ENCODE assay signal across 30 mouse cellular contexts in the genomic region with DNA sequence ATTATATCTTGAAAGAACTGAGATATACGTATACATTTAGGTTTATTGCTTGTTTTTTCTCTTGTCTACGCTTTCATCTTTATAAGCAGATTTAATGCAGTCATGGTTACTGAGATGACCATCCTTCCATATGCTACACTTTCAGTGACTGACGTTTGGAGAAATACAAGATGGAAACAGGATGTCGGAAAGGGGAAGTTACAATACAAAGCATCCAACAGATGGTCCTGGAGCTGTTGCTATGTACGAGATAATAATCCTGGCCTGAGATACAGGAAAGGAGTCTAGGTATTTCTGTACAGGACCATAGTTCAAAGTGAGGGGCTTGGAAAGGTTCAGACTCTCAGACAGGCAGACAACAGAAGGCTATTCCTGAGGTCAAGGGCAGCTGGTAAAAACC. TPM values are rescaled to one million over a fixed set of nuclear protein-coding genes. Genes with fewer than 3 reads are reported as not detected.
DNase-seq lines count a peak whose midpoint lies in the region; ATAC-seq and TF ChIP-seq lines count a peak whose summit lies in the region.
"Had no signal": no experiment of that assay in that cellular context is flagged by ENCODE, and none has a peak within 500 bp of the region (broad histone marks: within the 10 kb centered on the region; RNA-seq: fewer than 3 reads in every experiment).

No protein-coding gene starts in this region.

- H3K4me2 ChIP-seq in CH12.LX (ENCODE audit: insufficient read depth, low read depth, poor library complexity, severe bottlenecking), result peak overlapping the region; percentile 78
- H3K4me2 ChIP-seq: embryonic facial prominence, embryonic 15.5 days; forebrain, embryonic 15.5 days; heart, embryonic 13.5 days; hindbrain, embryonic 12.5 days had no signal

- no peak for TF ChIP-seq CTCF in CH12.LX (conservative IDR thresholded peaks at IDR 0.05 in 1 of 2, IDR thresholded peaks at IDR 0.05 in 1 of 2; ENCODE audit: low read depth in 2 of 2, low read length in 2 of 2)

- no peak overlapping the region for H3K9ac ChIP-seq in CH12.LX (ENCODE audit: insufficient read depth, low read depth)
- H3K9ac ChIP-seq: embryonic facial prominence, embryonic 15.5 days; forebrain, embryonic 15.5 days; heart, embryonic 13.5 days; hindbrain, embryonic 12.5 days had no signal

- H3K27ac ChIP-seq in CH12.LX (ENCODE audit: insufficient read depth, low read depth), result no peak overlapping the region
- H3K27ac ChIP-seq: embryonic facial prominence, embryonic 15.5 days; forebrain, embryonic 10.5 days; forebrain, embryonic 15.5 days; heart, embryonic 13.5 days; hindbrain, embryonic 12.5 days had no signal

- TF ChIP-seq POLR2A in CH12.LX (IDR thresholded peaks at IDR 0.05; ENCODE audit: low read depth, low read length), result no peak

- ATAC-seq in granulocyte monocyte progenitor cell, adult 5-6 weeks (replicated peaks; ENCODE audit: poor library complexity, severe bottlenecking), result peak; percentile 91
- ATAC-seq in monocyte, adult 5-6 weeks (replicated peaks; ENCODE audit: insufficient number of reproducible peaks, low FRiP score, low TSS enrichment, poor library complexity, severe bottlenecking), result peak; percentile 60
- ATAC-seq in megakaryocyte-erythroid progenitor cell, adult 5-6 weeks (replicated peaks; ENCODE audit: low FRiP score, low TSS enrichment, poor library complexity, severe bottlenecking), result no peak
- ATAC-seq: forebrain, embryonic 15.5 days; hindbrain, embryonic 16.5 days; inflammation-experienced regulatory T-cells, adult 6 months; intestine, postnatal 0 days had no signal

- TF ChIP-seq EP300 in CH12.LX (IDR thresholded peaks at IDR 0.05; ENCODE audit: low read length), result peak; percentile 90

- peak; percentile 89 for DNase-seq in CH12.LX (ENCODE audit: extremely low read depth)
- peak; percentile 83 for DNase-seq in MEL-GATA-1-ER (ENCODE audit: extremely low read depth, low read depth)
- no peak for DNase-seq in gastrocnemius, postnatal 4 days (ENCODE audit: low spot score in 2 of 2)
- no peak for DNase-seq in gastrocnemius, adult 8-10 months (ENCODE audit: low spot score in 2 of 2)
- DNase-seq in retina, embryonic 14.5 days (ENCODE audit: low spot score), result no peak
- DNase-seq: adrenal gland, postnatal 10 days; cerebellum, adult 11 months; cerebellum, adult 9-11 months; cerebellum, postnatal 36 days; embryo, embryonic 11 days; gastrocnemius, postnatal 10 days; heart, adult 11 months; heart, postnatal 36 days; kidney, adult 9 months had no signal

- peaks cover 24% of the 10 kb centered on the region for H3K79me2 ChIP-seq in CH12.LX (replicated peaks; ENCODE audit: control insufficient read depth, extremely low read depth, insufficient read depth, poor library complexity, severe bottlenecking)

- in situ Hi-C loops in CH12.LX (cut with MboI; ENCODE audit: low pct_ligation_motif_present, low pct_unique_long_range_greater_than_20kb, low sequenced_read_pairs), result no loop called here

- H3K27me3 ChIP-seq in CH12.LX (replicated peaks), result no peaks in the 10 kb centered on the region
- H3K27me3 ChIP-seq: embryonic facial prominence, embryonic 15.5 days; forebrain, embryonic 15.5 days; heart, embryonic 13.5 days; hindbrain, embryonic 12.5 days had no signal

- H3K4me1 ChIP-seq in CH12.LX (ENCODE audit: control insufficient read depth in 1 of 2, insufficient read depth in 2 of 2), result peaks cover 16 to 73% of the 10 kb centered on the region in 2 experiments

- no peak for TF ChIP-seq RAD21 in CH12.LX (IDR thresholded peaks at IDR 0.05; ENCODE audit: low read depth, low read length)

- H3K4me3 ChIP-seq in CH12.LX (replicated peaks in 1 of 3; ENCODE audit: low read depth in 2 of 3, low read length in 2 of 3, poor library complexity in 1 of 3), result no peak overlapping the region
- H3K4me3 ChIP-seq: embryonic facial prominence, embryonic 15.5 days; erythroblast, embryonic 14.5 days; forebrain, embryonic 10.5 days; forebrain, embryonic 15.5 days; heart, embryonic 13.5 days; hindbrain, embryonic 12.5 days had no signal

- dilution Hi-C loops in CH12.LX (cut with MboI; ENCODE audit: extremely low pct_ligation_motif_present, extremely low pct_unique_long_range_greater_than_20kb, low sequenced_read_pairs), result no loop called here

- no peaks in the 10 kb centered on the region for H3K9me3 ChIP-seq in CH12.LX (replicated peaks; ENCODE audit: low read length)
- H3K9me3 ChIP-seq: embryonic facial prominence, embryonic 15.5 days; forebrain, embryonic 10.5 days; forebrain, embryonic 15.5 days; heart, embryonic 13.5 days; hindbrain, embryonic 12.5 days had no signal

- peaks cover 2 to 50% of the 10 kb centered on the region in 2 experiments for H3K36me3 ChIP-seq in CH12.LX (replicated peaks in 1 of 2; ENCODE audit: control insufficient read depth in 1 of 2, insufficient read depth in 1 of 2, low read length in 1 of 2)
- H3K36me3 ChIP-seq: embryonic facial prominence, embryonic 15.5 days; forebrain, embryonic 10.5 days; forebrain, embryonic 15.5 days; heart, embryonic 13.5 days; hindbrain, embryonic 12.5 days had no signal

TF ChIP-seq in CH12.LX, 34 proteins besides CTCF, POLR2A, EP300 and RAD21:
- no peak for TF ChIP-seq ZKSCAN1 (IDR thresholded peaks at IDR 0.05; ENCODE audit: borderline replicate concordance, low read depth, low read length)
- TF ChIP-seq JUN (IDR thresholded peaks at IDR 0.05; ENCODE audit: insufficient read depth, low read depth, low read length), result peak; percentile 22; the same call in 1 of the 2 replicates
- TF ChIP-seq TCF12 (IDR thresholded peaks at IDR 0.05; ENCODE audit: low read depth, low read length), result peak; percentile 57; the same call in 1 of the 2 replicates
- TF ChIP-seq IRF4 (IDR thresholded peaks at IDR 0.05; ENCODE audit: low read depth, low read length), result peak; percentile 73; the same call in 1 of the 2 replicates
- TF ChIP-seq RCOR1 (conservative IDR thresholded peaks at IDR 0.05; ENCODE audit: low read depth, low read length), result 0 out of 2 replicates have a peak, but pooled peaks have one; percentile 47
- no peak for TF ChIP-seq ELF1 (IDR thresholded peaks at IDR 0.05; ENCODE audit: low read depth, low read length)
- peak; percentile 51 for TF ChIP-seq ETS1 (conservative IDR thresholded peaks at IDR 0.05; ENCODE audit: low read depth, low read length)
- TF ChIP-seq SIN3A (IDR thresholded peaks at IDR 0.05; ENCODE audit: low read length), result 0 out of 2 replicates have a peak, but pooled peaks have one; percentile 38
- no peak for TF ChIP-seq POLR2AphosphoS2 (IDR thresholded peaks at IDR 0.05; ENCODE audit: low read depth, low read length)
- no peak for TF ChIP-seq MEF2A (IDR thresholded peaks at IDR 0.05; ENCODE audit: borderline replicate concordance, low read depth, low read length)
- TF ChIP-seq MYC (IDR thresholded peaks at IDR 0.05; ENCODE audit: low read depth, low read length), result peak; percentile 59
- TF ChIP-seq GABPA (IDR thresholded peaks at IDR 0.05; ENCODE audit: insufficient replicate concordance, low read depth, low read length), result no peak
- no peak; the same call in 1 of the 2 replicates for TF ChIP-seq SMC3 (IDR thresholded peaks at IDR 0.05; ENCODE audit: low read depth, low read length)

RNA-seq across cellular contexts. Expression of gene Gna13, which starts 18.0 kb away (rescaled TPM):
- 33.9 and 39.3 TPM in 2 replicates for total RNA-seq in CH12.LX (2012; rRNA removed)
- total RNA-seq in CH12.LX (2014; rRNA removed), result 56.6 and 57.6 TPM in 2 replicates
- 32.2 and 33.4 TPM in 2 replicates for polyA plus RNA-seq in CH12.LX (2012; ENCODE audit: insufficient read length, low read depth)
- 34.6 and 38.5 TPM in 2 replicates for total RNA-seq in granulocyte monocyte progenitor cell, adult 5-6 weeks (2014; fragmentation: Nextera tagmentation)
- 40.6 and 43.5 TPM in 2 replicates for total RNA-seq in granulocyte monocyte progenitor cell, adult 5-6 weeks (2017)
- 71.1 to 88.8 TPM (median 81.3 TPM) in 3 replicates for total RNA-seq in monocyte, adult 5-6 weeks (2017)
- 34.0 and 40.6 TPM in 2 replicates for total RNA-seq in megakaryocyte-erythroid progenitor cell, adult 5-6 weeks (2014; fragmentation: Nextera tagmentation)
- 36.7 and 37.1 TPM in 2 replicates for total RNA-seq in megakaryocyte-erythroid progenitor cell, adult 5-6 weeks (2017)
- total RNA-seq in gastrocnemius, postnatal 4 days (2021), result 10 to 100 TPM; 47.3 to 54.5 TPM
- total RNA-seq in gastrocnemius, adult 8-10 months (2022), result 10 to 100 TPM; 23.3 to 30.3 (median 28.4) TPM

RNA-seq across cellular contexts. Expression of gene 9930022D16Rik, which starts 33.1 kb away (rescaled TPM):
- 0.08 TPM in 2 replicates for total RNA-seq in CH12.LX (2012; rRNA removed)
- total RNA-seq in CH12.LX (2014; rRNA removed), result 0.08 TPM in 1 of 2 replicates, not detected in the other
- not detected in 2 replicates for polyA plus RNA-seq in CH12.LX (2012; ENCODE audit: insufficient read length, low read depth)
- total RNA-seq in granulocyte monocyte progenitor cell, adult 5-6 weeks (2014; fragmentation: Nextera tagmentation), result not detected in 2 replicates
- total RNA-seq in granulocyte monocyte progenitor cell, adult 5-6 weeks (2017), result not detected in 2 replicates
- 0.85 to 6.5 TPM (median 1.6 TPM) in 3 replicates for total RNA-seq in monocyte, adult 5-6 weeks (2017)
- total RNA-seq in megakaryocyte-erythroid progenitor cell, adult 5-6 weeks (2014; fragmentation: Nextera tagmentation), result 0.12 TPM in 1 of 2 replicates, not detected in the other
- total RNA-seq in megakaryocyte-erythroid progenitor cell, adult 5-6 weeks (2017), result 1.2 TPM in 1 of 2 replicates, not detected in the other
- total RNA-seq in gastrocnemius, postnatal 4 days (2021), result not detected
- total RNA-seq in gastrocnemius, adult 8-10 months (2022), result not detected
- total RNA-seq: adrenal gland, postnatal 10 days; adrenal gland, postnatal 4 days; gastrocnemius, postnatal 10 days; heart, postnatal 36 days had no signal
- polyA plus RNA-seq: brain, embryonic 14.5 days; embryonic facial prominence, embryonic 11.5 days; embryonic facial prominence, embryonic 15.5 days; forebrain, embryonic 10.5 days; forebrain, embryonic 15.5 days; heart, embryonic 13.5 days; heart, postnatal 0 days; hindbrain, embryonic 12.5 days; hindbrain, embryonic 16.5 days had no signal

RNA-seq across cellular contexts. Expression of gene Amz2, which starts 45.1 kb away (rescaled TPM):
- total RNA-seq in CH12.LX (2012; rRNA removed) (19.7 and 23.3 TPM in 2 replicates), CH12.LX (2014; rRNA removed) (22.3 and 24.5 TPM in 2 replicates)
- 18.6 and 23.7 TPM in 2 replicates for polyA plus RNA-seq in CH12.LX (2012; ENCODE audit: insufficient read length, low read depth)
- total RNA-seq in granulocyte monocyte progenitor cell, adult 5-6 weeks (2014; fragmentation: Nextera tagmentation), result 38.0 and 41.1 TPM in 2 replicates
- 37.5 and 49.5 TPM in 2 replicates for total RNA-seq in granulocyte monocyte progenitor cell, adult 5-6 weeks (2017)
- total RNA-seq in monocyte, adult 5-6 weeks (2017), result 32.6 to 34.9 TPM (median 33.6 TPM) in 3 replicates
- 50.3 and 51.7 TPM in 2 replicates for total RNA-seq in megakaryocyte-erythroid progenitor cell, adult 5-6 weeks (2014; fragmentation: Nextera tagmentation)
- total RNA-seq in megakaryocyte-erythroid progenitor cell, adult 5-6 weeks (2017), result 79.1 and 90.9 TPM in 2 replicates
- total RNA-seq in gastrocnemius, postnatal 4 days (2021), result 10 to 100 TPM; 47.4 to 55.9 TPM
- total RNA-seq in gastrocnemius, adult 8-10 months (2022), result 10 to 100 TPM; 64.3 to 84.3 (median 72.6) TPM

Comparison
In these comparisons a context has a peak if more than half of its experiments do, and no peak if none do; other contexts are left out.
1. DNase-seq: peak in CH12.LX (single experiment) and MEL-GATA-1-ER (single experiment); none in gastrocnemius, postnatal 4 days (0 of 2), gastrocnemius, adult 8-10 months (0 of 2) and retina, embryonic 14.5 days (single experiment).